Mouse (Mus musculus) heart, postnatal 4 days (tissue): ENCODE measurements at regions not wholly inside any gene's neighbourhood (a gene's known extent, or its start where the extent isn't known, plus 50 kb on each side); places are given as distances from the start of the nearest gene placed in this dataset.
"Not testable (repeated sequence)": the region's sequence is repeated elsewhere in the genome, so short reads cannot be mapped to it uniquely, and the experiment has no call there.

ENCODE experiments used
- DNase-seq: peaks from one replicate; pipeline ENCODE4 v3.0.0; 2021

DNA sequence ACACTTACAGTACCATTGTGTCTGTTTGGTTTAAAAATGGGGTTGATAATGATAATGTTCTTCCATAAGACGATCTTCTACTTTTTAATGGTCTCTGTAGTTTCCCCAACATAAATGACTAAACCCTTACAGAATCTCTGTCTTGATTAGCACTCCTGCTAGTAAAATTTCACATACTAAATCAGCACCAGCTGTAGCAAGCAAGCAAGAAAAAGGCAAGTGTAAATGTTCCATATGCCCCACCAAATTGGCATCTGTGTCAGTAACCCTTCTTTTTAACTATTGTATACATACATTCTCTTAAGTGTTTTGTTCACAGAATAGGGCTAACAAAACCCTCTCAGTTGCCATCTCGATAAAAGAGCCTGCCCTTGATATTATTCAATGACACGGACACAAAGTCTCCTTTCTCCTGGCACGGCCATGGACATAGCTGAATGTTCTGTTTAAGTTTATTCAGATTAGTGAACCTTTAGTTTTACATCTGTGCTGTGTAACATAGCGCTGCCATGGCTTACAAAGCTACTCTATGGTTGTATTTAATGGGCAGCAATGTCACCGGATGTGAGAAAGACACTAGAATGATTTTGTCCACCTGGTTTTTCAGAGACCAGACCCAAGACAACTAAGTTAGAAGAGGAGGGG is 414.3 kb downstream of the Gtdc1 start:
- DNase-seq: no peak

DNA sequence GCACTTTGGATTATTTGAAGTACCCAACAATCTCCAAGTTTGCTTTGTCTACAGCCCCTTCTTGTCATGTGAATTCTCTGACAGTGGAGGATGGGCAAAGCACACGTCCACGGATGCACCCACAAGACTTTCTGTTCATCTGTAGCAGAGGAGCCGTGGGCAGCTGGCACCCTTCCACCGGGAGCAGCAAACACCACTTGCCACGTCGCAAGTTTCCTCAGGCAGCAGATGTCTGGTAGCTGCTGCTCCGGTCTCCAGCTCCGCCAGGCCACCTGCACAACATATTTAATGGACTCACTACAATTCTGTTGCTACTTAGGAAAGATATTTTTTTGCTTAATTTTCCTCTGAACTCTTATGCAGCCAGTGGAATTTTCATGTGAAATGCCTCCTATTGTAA is 415.1 kb downstream of the Gtdc1 start:
- DNase-seq: peak; percentile 29

DNA sequence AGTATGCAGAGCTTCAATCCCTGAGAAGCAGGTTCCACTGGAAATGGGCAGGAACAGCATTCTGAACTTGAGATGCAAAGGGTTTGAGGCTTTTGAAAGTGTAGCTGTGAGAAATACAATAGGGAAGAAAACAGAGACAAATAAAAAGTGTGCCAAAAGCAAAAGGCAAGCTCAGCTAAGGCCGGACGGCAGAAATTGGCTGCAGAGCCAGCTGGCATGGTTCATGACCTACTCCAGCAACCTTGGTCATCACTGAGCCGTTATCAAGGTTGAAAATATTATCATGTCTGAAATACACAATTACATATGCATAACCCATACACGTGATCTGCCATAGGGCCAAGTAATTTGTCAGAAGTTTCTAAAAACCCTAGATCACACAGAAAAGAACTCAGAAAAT is 418.4 kb downstream of the Gtdc1 start:
- DNase-seq: peak; percentile 18

DNA sequence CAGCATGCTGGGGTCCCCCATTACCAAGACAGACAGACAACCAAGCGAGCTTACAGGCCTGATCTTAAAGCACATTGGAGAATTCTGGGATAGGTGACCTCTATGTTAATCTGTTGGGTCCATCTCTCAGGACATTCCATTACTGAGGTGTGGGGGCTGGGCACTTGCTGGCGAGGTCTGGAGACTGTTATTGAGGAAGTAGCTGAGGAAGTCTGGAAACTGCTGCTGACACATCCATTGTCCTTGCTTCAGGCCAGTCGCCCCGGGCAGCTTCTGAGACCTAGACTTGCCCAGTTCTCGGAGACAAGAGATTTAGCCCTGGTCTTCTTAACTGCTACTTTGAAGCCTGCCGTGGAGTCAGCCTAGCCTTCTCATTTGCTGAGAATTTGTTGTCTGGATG is 423.2 kb downstream of the Gtdc1 start:
- DNase-seq: peak; percentile 43

DNA sequence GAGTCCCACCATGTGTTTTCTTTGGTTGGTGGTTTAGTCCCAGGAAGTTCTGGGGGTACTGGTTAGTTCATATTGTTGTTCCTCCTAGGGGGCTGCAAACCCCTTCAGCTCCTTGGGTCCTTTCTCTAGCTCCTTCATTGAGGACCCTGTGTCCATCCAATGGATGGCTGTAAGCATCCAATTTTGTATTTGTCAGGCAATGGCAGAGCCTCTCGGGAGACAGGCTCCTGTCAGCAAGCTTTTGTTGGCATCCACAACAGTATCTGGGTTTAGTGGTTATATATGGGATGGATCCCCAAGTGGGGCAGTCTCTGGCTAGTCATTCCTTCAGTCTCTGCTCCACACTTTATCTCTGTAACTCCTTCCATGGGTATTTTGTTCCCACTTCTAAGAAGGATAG is 436.7 kb downstream of the Gtdc1 start:
- DNase-seq: not testable (repeated sequence)

DNA sequence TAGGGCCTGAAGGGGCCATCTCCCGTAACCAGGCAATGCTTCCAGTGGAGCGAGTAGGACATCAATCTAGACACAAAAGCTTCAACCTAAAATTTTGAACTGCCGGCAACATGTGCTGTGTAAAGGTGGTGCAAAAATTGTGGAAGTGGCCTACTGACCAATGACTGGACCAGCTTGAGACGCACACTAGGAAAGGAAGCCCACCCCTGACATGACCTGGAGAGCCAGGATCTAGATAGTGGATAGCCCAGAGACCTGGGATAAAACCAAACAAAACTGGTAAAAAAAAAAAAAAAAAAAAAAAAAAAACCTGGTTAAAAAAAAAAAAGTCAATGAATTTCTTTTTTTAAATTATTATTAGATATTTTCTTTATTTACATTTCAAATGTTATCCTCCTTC is 437.2 kb downstream of the Gtdc1 start:
- DNase-seq: no peak

DNA sequence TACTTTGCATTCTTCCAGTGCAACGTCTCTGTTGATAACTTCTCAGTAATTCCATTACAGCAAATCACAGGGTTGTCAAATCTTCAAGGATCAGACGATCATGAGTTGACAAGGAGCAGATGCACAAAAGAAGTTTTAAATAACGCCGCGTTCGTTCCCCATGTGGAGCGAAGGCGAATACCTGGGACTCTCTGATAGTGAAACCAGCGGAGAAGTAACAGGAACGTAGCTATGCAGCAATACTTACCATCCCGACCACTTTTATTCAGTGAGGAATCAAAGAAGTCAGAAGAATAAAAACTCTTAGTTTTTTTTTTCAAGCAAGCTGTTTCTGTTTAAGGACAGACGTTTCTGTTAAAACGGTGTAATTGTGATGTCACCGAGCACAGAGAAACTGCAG is 441.6 kb downstream of the Gtdc1 start:
- DNase-seq: no peak

DNA sequence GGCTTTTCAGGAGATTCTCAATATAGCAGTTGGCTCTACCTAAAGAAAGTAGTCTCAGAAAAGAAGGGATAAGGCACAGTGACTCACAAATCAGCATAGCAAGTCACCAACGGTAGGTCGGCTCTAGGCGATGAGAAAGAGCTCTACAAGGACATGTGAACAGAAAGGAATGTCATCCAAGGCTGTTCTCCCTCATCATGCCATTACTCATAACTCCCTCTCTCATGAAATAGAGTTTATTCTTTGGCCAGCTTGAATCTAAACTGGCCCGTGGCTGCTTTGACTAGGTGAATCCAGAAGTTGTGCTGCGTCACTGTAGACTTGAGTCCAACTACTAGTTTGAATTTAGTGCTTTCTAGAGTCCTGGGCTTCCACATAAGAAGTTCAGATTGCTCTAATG is 447.7 kb downstream of the Gtdc1 start:
- DNase-seq: no peak

DNA sequence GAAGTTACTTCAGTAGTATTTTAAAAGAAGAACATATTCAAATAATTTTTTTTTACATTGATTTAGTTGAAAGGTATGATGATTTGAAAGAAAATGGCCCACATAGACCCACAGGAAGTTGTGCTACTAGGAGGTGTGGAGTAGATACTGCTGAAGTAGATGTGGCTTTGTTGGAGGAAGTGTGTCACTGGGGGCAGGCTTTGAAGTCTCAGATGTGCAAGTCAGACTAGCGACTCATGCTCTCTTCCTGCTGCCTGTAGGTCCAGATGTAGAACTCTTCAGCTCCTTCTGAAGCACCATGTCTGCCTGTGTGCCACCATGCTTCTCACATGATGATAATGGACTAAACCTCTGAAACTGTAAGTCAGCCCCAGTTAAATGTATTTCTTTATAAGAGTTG is 452.0 kb downstream of the Gtdc1 start:
- no peak for DNase-seq

DNA sequence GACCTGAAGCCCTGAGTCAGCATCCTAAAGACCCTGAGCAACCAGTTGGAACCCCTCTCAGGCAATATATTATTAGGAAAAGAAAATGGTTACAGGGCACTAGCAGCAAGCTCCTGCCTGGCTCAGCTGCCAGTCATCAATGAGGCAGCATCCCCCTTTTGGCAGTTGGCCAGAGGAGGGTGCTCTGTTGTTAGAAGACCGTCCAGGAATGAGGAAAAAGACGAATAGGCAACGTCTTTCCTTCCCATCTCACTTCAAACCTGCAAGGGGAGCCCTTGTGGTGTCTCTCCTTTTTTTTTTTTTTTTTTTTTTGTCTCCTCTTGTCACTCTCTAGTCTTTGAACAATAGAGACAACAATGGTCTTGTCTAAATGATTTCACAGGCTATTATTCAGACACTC is 452.8 kb downstream of the Gtdc1 start:
- no peak for DNase-seq

DNA sequence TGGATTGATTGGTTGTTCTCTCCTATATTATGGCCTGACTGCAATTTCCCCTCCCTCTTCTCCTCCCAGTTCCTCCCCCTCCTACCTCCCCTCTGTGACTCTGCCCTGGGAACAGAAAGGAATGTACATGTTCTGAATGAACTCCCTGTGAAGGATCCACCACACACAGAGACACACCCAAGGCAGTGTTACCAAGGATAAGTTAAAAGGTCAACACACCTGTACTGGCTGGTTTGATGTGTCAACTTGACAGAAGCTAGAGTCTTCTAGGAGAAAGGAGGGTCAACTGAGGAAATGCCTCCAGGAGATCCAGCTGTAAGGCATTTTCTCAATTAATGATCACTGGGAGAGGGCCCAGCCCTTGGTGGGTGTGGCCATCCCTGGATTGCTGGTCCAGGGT is 456.1 kb downstream of the Gtdc1 start:
- no peak for DNase-seq

DNA sequence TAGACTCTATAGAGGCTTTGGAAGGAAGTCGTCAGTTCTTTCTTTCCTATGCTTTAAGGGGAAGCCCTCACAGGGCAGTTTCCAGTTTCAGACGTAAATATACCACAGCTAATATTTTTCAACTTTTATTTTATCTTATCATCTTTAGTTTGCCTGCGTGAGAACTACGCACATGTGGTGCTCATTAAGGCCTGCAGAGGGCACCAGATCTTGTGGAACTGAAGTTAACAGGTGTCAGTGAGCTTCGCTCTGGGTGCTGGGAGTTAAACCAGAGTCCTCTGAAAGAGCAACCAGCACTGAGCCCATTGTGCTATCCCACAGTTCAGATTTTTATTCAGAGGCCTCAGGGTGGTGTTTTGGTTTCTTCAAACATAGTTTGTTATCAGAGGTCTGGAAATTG is 456.5 kb downstream of the Gtdc1 start:
- no peak for DNase-seq

DNA sequence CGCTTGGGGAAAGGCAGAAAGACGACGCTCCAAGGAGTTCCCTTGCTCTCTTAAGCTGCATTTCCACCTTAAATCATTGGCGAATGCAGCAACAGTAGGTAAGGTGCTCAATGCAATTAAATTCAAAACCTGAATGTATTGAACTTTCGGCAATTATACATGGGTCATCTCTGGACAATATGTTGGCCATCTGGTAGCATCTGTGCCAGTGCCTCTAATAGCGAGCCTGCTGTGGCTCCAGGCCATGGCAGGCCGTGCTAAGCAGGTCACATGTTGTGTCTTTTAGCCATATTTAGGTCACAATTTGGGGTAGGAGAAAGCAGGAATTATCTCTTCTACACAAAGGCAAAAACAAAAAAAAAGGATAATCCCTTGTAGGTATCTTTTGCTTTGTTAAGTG is 462.8 kb downstream of the Gtdc1 start:
- DNase-seq: no peak

DNA sequence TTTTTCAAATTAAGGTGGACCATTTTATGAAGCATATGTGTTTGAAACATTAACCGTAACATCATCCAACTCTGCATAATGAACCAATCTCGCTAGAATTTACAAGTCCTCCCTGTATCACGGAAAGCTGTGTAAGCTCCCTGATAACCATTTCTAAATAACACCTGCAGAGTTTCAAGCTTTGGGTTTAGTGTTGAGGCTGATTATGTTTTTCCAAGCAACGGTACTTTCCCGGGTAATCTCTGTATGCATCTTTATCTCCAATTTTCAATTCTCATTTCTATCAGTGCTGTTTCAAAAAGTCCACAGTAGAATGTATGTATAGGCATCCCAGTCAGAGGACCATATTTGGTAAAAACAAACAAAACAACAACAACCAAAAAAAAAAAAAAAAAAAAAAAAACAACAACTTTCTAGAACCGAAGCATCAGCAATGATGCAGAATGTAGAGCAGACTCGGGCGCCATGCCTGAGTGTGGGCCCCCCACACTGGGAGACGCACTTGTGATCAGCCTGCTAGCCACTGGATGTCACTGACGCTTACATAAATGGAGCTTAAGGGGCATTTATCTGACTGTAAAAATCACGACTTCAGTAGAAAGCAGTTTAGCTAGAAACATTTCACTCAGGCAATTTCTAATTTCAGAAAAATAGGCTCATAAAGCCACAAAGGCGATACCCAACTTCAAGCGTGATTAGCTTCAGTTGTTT is 464.7 kb downstream of the Gtdc1 start:
- no peak for DNase-seq

DNA sequence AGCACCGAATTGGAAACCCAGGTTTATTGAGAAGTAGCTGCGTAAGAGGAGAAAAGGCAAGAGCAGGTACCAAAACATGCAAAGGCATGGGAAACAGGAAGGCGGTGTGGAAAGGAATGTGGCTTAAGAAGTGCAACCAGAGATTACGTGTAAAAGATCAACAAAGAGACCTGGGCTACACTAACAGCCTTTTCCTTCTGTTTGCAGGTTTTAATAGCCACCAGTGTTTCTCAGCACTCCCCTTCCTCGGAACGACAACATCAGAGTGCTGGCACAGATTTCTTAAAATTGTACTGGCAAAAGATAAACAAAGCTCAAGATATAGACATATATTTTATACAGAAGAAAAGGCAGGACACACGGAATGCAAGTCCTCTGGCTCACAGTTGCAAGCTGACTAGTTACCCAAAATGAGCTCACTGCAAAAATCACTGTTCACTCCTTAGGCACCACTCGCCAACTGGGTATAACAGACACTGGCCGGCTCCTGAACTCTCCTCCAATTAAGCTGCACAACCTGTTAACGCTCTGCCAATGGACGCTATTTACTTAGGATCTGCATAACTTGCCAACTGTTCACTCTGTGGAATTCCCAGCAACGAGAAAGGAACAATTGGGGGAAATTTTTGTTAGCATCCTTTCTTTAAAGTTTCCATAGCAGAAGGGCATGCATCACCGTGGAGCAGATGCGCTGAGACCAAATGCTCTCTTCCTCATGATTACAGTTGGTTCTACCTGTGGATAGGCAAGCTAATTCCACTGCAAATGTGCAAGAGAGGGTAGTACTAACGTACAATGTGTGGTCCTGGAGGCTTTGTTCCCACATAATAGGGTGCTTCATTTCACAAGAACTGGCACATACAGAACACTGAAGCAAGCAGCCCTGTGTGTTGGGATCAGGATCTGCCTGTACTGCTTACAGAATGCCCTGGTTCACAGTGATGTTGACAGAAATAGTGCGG is 465.9 kb downstream of the Gtdc1 start:
- DNase-seq: no peak

DNA sequence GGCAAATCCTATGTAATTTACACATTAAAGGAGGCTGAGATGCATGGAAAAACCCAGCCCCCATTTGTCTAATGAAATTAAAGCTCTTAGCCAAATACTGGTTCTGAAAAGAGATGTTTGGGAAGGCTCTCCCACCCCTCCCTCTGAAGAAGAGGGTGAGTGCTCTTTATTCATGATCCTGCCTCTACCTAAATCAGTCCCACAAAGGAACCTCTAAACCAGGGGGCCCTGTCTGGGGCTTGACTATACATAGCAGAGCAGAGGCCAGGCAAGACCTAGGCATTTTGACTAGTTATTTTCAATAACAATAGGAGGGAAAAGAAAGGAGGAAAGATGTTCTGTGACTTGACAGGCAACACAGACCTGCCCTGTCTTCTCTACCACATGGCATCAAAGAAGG is 478.0 kb downstream of the Gtdc1 start:
- DNase-seq: no peak
